Mouse (Mus musculus) left cerebral cortex, postnatal 10 days (tissue): ENCODE measurements around the gene Fndc7. TPM values are rescaled to one million over a fixed set of nuclear protein-coding genes. Genes with fewer than 3 reads are reported as not detected.
"Not testable (repeated sequence)": the region's sequence is repeated elsewhere in the genome, so short reads cannot be mapped to it uniquely, and the experiment has no call there.

Experiments used
- DNase-seq, 2 experiments: peaks; one replicate each; pipeline ENCODE4 v3.0.0; 2021 to 2022; ENCODE audit warnings: low spot score in 2 of 2, mixed read lengths in 1 of 2; ENCODE audit errors: extremely low spot score in 1 of 2
- intact Hi-C: fragments of 180-260 bp; cut with DNase I; formaldehyde crosslinking; loops from one replicate; pipeline ENCODE4 v1.15.1; 2025
- total RNA-seq, 2 experiments: library from RNA; stranded (reverse); gene quantifications; 2 replicates each; pipeline ENCODE4 v1.2.3; 2021

Fndc7 gene
- total RNA-seq, 2 experiments from 2014 or later, result not detected

DNA sequence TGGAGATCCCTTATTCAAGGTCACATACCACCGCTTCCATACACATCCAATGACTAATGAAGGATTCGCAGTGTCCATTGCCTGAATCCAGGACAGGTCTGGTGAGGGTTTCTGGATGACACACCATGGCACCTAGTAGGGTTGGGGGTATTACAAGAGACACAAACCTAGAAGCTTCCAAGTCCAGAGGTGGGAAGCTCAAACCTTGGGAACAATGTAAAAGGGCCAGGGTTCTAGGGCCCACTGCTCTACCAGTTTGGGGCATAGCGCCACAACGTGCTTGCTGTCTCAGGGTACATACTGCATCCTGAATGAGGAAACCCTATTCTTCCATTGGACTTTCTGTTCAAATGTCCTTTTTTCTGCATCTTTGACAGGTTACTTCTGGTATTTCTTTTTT is 8.8 kb upstream of the Fndc7 start:
- DNase-seq, result no peak
- intact Hi-C loops, result no loop called here

DNA sequence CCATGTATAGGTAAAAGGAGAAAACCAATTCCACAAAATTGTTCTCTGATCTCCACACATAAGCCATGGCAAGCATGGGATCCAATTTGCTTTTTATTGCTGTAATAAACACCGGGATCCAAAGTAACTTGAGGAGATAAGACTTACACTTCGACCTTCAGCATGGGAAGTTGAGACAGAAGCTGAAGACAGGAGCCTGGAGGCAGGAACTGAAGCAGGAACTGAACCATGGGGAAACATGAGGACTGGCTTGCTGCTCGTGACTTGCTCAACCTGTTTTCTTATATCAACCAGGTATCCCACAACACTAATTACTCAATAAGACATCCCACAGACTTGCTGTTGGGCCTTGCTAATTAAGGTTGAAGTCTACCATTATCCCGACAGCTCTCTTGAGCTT is 3.1 kb upstream of the Fndc7 start:
- DNase-seq, result no peak
- intact Hi-C loops, result no loop called here

DNA sequence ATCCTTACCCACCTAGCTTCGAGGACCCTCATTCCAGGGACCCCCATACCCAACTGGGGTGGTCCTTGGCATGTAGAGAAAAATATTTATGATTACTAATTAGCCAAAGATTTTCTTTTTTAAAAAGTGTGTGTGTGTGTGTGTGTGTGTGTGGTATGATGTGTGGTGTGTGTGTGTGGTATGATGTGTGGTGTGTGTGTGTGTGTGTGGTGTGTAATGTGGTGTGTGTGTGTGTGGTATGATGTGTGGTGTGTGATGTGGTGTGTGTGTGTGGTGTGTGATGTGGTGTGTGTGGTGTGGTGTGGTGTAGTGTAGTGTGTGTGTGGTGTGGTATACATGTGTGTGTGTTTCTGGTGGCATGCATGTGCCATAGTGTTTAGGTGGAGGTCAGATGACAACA is 2.3 kb upstream of the Fndc7 start:
- intact Hi-C loops, result no loop called here

DNA sequence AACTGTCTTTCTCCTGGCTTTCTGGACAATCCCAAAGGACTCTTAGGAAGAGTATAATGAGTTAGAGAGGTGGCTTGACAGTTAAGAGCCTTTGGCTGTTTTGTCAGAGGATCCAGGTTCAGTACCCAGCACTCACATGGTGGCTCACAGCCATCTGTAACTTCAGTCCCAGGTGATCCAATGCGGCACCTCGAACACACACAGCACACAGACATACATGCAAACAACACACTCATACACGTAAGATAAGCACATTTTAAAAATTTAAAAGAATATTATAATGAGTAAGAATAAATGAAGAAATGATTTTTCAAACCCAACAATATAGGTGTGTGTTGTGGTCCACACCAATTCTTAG is 2.2 kb downstream of the Fndc7 start:
- intact Hi-C loops, result no loop called here
- no peak for DNase-seq

More for the DNA sequence above, 2.3 kb upstream of the Fndc7 start:
- DNase-seq, result no peak

DNA sequence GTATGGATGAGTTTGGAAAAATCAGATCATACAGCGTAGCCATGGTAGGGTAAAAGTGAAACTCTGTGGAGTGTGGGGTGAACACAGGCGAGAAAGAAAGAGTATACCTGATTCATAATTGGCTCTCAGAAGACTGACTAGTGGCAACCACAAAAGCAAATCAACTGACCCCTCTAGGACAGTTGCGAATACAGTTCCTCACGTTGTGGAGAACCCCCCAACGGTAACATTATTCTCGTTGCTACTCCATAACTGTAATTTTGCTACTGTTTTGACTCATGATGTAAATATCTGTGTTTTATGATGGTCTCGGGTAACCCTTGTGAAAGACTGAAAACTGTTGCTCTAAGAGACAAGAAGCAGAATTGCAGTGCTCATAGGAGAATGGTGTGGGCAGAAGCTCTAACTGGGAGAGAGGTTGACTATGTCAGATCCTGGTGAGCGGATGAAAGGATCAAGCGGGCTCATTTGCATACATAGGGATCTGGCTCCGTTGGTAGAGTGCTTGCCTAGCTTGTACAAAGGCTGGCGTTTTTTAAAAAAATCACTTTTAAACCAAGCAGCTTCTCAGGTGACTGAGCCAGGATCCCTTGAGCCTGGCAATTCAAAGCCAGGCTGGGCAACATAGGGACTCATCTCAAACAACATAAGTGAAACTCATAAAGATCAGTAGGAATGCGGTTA is 2.7 kb downstream of the Fndc7 start:
- intact Hi-C loops, result no loop called here
- DNase-seq, result no peak

DNA sequence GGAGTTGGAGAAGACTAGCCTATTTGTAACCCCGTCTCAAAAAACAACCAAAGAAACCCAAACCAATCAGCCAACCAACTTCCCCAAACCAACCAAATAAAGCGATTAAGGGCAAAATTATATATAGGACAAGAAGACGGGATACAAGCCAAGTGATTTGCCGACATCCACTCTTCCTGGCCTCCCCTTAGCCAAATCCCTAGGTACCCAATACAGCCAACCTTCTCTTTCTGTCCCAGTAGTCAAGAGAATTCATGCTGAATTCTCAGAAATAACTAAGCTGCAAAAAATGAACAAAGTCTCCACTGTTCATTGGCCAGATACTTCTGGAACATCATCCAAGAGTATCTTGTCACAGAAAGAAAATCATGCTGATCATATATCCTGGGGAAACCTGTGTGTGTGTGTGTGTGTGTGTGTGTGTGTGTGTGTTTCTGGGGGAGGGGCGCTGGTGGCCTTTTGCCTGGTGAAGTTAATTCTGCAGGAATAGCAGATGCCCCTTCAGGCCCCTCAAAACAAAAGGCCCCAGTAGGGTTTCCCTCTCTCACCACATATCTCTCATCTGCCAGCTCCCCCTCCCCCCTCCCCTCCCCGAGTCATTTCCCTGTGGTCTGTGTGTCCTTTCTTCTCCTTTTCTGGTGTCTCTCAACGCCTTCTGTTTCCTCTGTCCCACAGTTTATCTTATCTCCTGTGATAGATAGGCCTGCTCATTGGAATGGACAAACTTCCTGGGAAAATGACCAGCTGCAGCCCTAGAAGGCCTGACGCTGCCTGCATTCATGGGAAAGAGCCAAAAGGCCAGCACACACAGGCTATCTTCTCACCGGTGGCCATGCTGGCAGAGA is 3.9 kb downstream of the Fndc7 start:
- no peak for DNase-seq
- intact Hi-C loops, result no loop called here

DNA sequence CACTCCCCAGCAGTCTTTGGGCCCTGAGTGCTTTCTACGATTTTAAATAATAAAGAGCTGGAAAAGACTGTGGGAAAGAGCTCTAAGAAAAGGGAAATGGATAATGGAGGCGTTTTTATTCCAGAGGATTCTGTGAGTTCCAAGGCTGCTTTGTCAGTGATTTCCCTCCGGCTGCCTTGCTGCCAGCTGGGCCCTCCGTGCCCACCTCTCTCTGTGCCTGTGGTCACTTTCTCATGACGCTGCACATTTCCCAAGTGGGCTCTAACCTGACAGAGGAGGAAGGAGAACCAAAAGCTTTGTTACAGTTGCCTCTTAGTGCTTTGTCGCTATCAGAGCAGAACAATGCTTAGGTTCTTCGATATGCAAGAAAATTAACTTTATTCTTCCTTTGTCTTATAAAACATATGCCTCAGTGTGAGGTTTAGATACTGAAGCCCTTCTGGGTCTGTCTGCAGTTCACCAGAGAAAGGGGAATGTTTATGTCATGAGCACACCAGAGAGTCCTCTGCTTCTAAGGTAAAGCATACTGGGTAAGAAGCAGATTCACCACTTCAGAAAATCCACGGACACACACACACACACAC is 5.0 kb downstream of the Fndc7 start:
- DNase-seq, result no peak
- intact Hi-C loops, result no loop called here

DNA sequence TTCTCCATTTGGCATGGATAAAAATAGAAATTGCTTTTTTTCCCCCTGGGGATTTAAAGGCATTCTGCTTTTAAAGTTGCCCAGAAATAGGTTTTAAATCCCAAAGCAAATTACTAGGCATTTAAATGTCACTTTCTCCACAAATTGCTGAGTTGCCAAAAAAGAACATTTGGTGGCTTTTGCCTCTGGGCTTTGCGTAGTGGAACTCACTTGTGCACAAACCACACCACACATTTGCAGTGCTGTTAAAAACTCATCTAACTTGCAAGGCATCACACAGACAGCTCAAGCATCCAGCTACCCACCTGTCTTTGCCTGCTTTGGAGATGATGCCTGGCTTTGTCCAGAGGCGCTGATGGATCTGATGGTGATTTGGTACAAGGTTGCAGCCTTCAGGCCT is 6.7 kb downstream of the Fndc7 start:
- peak in 1 of 2 experiments; percentile 31 for DNase-seq
- intact Hi-C loops, result no loop called here

DNA sequence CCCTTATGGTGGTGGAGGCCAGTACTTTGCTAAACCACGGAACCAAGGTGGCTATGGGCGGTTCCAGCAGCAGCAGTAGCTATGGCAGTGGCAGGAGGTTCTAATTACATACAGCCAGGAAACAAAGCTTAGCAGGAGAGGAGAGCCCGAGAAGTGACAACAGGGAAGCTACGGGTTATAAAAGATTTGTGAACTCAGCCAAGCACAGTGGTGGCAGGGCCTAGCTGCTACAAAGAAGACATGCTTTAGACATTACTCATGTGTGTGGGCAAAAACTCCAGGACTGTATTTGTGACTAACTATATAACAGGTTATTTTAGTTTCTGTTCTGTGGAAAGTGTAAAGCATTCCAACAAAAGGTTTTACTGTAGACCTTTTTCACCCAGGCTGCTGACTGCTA is 7.9 kb downstream of the Fndc7 start:
- intact Hi-C loops, DNase-seq: not testable (repeated sequence)

DNA sequence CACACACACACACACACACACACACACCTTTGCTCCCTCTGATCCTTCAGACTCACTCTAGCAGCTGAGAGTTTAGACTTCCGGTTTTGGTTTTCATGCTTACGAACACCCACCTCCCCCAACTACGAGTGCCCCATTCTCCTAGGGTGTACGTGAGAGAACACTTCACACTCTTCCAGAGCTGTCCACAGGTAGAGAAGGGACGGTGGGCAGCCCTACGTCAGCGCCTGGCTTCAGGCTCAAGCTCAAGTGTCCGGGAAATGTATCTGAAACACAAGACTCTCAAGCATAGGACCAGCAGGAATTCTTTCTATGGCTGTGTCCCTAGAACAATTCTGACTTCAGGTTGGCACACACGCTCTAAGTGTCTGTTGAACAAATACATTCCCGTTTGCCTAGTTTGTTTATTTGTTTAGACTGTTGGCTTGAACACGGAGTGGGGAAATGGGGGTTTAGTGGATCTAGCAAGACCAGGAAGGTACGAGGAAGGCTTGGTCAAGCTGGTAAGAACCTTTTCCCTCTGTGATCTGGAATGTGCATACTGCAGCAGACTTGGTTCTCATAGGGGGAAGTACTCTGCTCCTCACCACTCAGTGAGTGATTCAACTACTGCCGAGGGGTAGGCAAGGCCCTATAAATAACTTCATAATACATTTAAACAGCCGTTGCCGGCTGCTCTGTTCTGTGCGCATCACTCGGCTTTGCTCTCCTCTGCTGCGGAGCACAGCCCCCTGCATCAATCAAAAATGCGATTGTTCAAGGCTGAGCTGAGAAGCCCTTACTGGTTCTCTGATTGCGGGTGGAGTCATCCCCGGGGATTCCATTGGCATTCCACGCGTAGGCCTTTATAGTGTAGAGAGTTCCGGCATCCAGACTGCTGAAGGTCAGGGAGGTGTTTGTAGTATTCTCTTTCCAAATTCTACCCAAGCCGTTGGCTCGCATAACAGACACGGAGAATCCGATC is 9.0 kb downstream of the Fndc7 start:
- DNase-seq, result no peak
- intact Hi-C loops, result no loop called here

DNA sequence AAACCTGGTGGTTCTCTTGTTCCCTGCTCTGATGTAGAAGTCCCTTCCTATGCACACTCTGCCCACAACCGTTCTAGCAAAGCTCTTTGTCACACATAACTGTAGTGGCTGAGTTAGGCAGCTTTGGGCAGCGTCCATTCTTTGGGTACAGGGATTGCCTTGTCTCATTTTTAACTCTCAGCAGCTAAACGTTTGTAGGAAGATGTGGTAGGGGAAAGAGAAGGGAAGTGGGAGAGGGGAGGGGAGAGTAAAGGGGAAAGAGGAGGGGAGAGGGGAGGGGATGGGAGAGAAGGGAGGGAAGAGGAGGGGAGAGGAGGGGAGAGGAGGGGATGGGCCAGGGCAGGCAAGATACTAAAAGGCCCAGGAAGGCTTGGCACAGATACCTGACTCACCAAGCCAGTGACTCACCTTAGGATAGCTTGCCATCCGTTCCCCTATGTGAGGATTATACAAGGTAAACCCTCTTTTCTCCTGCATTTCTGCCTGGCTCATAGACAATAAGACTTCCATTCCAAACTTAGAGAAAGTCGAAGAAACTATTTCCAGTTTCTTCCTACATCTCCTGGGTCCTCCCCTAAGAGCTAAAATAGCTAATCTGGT is 9.9 kb downstream of the Fndc7 start:
- no peak for DNase-seq
- intact Hi-C loops, result no loop called here

DNA sequence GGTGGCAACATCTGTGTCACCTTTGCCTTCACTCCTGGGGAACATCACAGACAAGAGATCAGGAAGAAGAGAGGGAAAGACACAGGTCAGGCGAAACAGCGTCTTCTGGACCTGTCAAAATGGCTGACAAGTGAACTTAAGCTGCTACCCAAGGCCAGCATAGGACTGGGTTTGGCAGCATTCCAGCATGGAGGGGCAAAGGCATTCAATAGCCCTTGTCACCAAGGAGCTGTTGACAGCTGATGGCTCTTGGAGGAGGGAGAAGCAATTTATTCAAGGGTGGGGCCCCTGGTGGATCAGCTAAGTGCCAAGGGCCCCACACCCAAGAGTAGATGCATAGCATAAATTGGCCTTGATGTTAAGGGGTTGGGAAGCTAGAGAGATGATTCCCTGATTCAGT is 10.7 kb downstream of the Fndc7 start:
- no peak for DNase-seq
- intact Hi-C loops, result no loop called here

DNA sequence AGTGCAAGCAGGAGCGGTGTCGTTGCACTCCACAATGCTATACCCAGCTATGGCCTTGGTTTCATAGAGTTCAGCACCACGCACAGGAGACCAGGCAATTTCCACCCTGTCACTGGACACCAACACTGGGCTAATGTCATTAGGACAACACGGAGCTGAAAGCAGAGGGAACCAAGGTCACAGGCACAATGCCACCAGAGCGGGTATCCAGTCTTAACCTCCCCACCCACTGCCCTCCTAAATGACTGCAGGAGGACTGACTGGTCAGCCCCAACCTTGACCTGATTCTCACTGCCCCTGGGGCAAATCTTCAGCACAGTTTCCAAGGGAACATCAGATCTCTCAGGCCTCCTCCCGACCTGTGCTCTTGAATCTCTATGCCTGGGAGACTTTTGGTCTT is 19.2 kb downstream of the Fndc7 start:
- no peak for DNase-seq
- intact Hi-C loops, result no loop called here

DNA sequence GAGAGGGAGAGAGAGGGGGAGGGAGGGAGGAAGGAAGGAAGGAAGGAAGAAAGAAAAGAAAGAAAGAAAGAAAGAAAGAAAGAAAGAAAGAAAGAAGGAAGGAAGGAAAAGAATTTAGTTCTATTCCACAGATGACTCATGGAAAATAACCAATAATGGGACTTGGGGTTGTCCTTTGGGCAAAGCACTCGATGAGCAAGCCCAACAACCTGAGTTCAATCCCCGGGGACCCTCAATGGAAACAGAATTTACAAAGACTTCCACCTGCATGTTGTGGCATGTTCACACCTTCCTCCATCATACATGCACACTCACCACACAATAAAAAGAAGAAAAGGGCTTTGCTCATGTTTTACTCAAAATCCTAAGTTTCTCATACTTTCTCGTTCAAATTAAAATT is 22.4 kb downstream of the Fndc7 start:
- intact Hi-C loops, result no loop called here
- DNase-seq, result no peak

DNA sequence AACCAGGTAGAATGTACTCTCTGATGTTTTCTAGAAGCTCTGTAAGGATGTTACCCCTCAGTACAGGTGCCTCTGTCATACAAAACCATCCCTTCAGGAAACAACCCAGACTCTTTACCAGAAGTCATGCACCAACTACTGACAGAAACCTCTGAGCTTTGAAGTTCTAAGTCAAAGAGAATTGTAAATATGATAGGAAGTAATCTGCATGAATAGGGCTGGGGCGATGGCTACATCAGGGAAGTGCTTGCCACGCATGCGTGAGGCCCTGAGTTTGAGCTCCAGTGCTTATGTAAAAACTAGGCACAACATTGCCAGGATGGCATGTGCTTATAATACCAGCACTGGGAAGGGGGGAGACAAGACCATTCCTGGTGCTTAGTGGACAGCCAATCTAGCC is 24.1 kb downstream of the Fndc7 start:
- DNase-seq, result no peak
- intact Hi-C loops, result no loop called here

DNA sequence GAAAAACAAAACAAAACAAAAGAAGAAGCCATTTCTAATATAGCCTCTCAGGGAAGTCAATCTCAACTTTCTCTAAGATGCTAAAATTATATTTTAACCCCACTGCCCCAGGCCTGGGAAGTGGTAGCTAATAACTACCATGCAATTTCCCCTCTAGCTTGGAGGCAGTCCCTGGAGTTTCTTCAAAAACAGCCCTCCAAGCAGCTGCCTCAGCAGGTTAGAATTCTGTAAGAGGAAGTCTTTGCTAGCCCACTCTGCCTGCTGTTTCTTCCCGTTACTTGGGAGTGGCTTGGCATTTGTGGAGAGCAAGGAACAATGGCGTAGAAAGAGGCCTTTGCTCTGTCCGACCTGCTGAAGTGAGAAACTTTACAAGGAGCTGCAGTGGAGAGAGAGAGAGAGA is 24.7 kb downstream of the Fndc7 start:
- intact Hi-C loops, result no loop called here
- no peak for DNase-seq

DNA sequence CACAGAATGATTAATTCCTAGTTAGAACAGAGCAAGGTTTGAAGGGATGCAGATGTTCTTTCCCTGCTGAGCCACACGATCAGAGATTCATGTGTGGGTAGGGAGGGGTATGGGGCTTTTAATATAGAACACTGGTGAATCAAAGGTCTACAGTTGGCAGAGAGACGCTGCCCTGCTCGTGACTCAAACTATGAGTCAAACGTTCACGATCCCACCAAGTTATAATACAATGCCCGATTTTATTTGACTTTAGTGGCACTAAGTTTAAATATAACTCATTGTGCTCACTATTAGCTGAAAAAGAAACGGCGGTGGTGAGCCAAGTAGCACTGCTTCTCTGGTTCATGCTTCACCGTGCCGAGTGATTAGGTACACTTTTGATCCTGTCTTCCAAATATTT is 26.7 kb downstream of the Fndc7 start:
- intact Hi-C loops, result no loop called here
- no peak for DNase-seq

DNA sequence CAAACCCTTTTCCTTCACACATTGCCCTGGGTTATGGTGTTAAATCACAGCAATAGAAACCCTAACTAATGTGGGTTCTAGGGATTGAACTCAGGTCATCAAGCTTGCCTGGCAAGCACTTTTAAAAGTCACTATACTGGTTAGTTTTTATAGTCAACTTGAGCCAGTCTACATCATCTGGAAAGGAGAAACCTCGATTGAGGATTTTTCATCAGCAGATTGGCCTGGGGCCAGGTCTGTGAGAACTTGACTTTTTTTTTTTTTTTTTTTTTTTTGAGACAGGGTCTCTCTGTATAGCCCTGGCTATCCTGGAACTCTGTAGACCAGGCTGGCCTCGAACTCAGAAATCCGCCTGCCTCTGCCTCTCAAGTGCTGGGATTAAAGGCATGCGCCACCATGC is 27.5 kb downstream of the Fndc7 start:
- intact Hi-C loops, DNase-seq: not testable (repeated sequence)

DNA sequence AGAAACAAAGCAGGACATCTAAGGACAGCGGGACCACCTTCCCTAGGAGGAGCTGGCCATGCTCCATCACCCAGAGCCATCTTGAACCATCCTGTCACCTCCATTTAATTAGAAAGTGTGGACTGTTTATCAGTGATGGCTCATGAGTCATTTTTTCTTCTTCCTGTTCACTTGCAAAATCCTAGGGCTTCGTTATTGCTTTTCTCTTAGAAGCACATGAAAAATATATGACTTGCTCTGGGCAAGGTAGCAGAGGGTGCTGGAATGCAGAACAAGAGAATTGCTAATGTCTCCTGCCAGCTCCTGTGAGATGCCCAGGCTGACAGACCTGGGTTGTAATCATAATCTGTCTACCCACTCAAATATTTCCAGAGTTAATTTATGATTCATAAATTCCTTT is 29.0 kb downstream of the Fndc7 start:
- no peak for DNase-seq
- intact Hi-C loops, result no loop called here
